Mouse (Mus musculus) forebrain, embryonic 15.5 days (tissue): ENCODE measurements around the gene Arl10. TPM values are rescaled to one million over a fixed set of nuclear protein-coding genes. Genes with fewer than 3 reads are reported as not detected.

Experiments
- ATAC-seq: fragments of 200-750 bp; cut with Nextera tagmentation; replicated peaks from 2 replicates; pipeline ENCODE4 v1.8.0; 2017; ENCODE audit warnings: mild to moderate bottlenecking, moderate TSS enrichment, moderate library complexity
- H3K27ac ChIP-seq: fragments of 300-500 bp; sonication (generic); replicated peaks from 2 replicates; pipeline ENCODE4 v1.5.1; 2015; ENCODE audit warnings: mild to moderate bottlenecking, inconsistent platforms
- H3K27me3 ChIP-seq: fragments of 300-500 bp; sonication (generic); 2 replicates; pipeline ENCODE4 v1.6.1; 2015; ENCODE audit warnings: inconsistent platforms
- H3K36me3 ChIP-seq: fragments of 300-500 bp; sonication (generic); 2 replicates; pipeline ENCODE4 v1.6.1; 2015; ENCODE audit warnings: mild to moderate bottlenecking, inconsistent platforms
- H3K4me1 ChIP-seq: fragments of 300-500 bp; sonication (generic); 2 replicates; pipeline ENCODE4 v1.6.1; 2015; ENCODE audit warnings: inconsistent platforms
- H3K4me2 ChIP-seq: fragments of 300-500 bp; sonication (generic); replicated peaks from 2 replicates; pipeline ENCODE4 v1.6.1; 2015; ENCODE audit warnings: mild to moderate bottlenecking, inconsistent platforms
- H3K4me3 ChIP-seq: fragments of 300-500 bp; sonication (generic); 2 replicates; pipeline ENCODE4 v1.5.1; 2015; ENCODE audit warnings: mild to moderate bottlenecking, inconsistent platforms
- H3K9ac ChIP-seq: fragments of 300-500 bp; sonication (generic); replicated peaks from 2 replicates; pipeline ENCODE4 v1.6.1; 2015; ENCODE audit warnings: mild to moderate bottlenecking, inconsistent platforms
- H3K9me3 ChIP-seq: fragments of 300-500 bp; sonication (generic); 2 replicates; pipeline ENCODE4 v1.6.1; 2016; ENCODE audit warnings: inconsistent platforms
- WGBS: fragments of 180-500 bp; shearing (Covaris S2); methylation state at CpG from one replicate; pipeline ENCODE4 v1.1.7; 2015; ENCODE audit warnings: mixed read lengths; 5-methylcytosine and 5-hydroxymethylcytosine counted together
- polyA plus RNA-seq: library from polyadenylated mRNA; unstranded; fragments of >200 nt; fragmentation: Nextera tagmentation; extraction: Ambion mirVana; gene quantifications from 2 replicates; pipeline ENCODE4 v1.2.1, GENCODE M21; 2015

Arl10 gene
- polyA plus RNA-seq, 1 experiment from 2014 or later, result 87.6 TPM

DNA sequence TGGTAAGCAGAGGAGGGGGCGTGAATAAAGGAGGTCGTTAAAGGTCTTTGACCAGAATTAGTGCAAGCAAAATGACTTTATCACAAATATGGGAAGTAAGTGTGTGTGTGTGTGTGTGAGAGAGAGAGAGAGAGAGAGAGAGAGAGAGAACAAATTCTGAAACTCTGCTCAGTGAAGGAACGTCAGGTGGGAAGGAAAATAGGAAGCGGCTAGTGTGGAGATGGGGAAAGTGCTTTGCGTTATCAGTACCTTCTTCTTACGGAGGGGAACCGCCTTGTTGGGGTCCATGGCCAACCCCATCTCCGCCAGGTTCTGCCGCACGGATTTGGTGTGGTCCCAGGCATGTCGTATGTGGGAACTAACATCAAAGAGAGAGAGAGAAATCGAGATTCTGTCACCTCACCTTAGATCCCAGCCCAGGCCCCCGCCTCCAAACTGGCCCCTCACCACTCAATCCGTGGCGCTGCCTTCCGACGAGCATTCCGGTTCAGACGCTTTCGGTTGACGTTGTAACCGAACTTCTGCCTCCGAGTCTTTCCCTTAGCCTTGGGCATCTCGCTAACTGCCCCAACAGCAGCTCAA is 14.7 kb downstream of the Arl10 start:
- Histone ChIP-seq H3K36me3 (peaks cover 22% of the 10 kb centered on the region), H3K4me2 (peak overlapping the region; percentile 73), H3K27me3 (no peaks in the 10 kb centered on the region), H3K9ac (peak overlapping the region; percentile 62), H3K4me3 (peak overlapping the region; percentile 96), H3K4me1 (peaks cover 32% of the 10 kb centered on the region), H3K27ac (peak overlapping the region; percentile 9; the same call in 1 of the 2 replicates), H3K9me3 (no peaks in the 10 kb centered on the region)
- ATAC-seq, result peak; percentile 53
- WGBS, result 2% methylated on average over 24 of the region's 24 CpGs

DNA sequence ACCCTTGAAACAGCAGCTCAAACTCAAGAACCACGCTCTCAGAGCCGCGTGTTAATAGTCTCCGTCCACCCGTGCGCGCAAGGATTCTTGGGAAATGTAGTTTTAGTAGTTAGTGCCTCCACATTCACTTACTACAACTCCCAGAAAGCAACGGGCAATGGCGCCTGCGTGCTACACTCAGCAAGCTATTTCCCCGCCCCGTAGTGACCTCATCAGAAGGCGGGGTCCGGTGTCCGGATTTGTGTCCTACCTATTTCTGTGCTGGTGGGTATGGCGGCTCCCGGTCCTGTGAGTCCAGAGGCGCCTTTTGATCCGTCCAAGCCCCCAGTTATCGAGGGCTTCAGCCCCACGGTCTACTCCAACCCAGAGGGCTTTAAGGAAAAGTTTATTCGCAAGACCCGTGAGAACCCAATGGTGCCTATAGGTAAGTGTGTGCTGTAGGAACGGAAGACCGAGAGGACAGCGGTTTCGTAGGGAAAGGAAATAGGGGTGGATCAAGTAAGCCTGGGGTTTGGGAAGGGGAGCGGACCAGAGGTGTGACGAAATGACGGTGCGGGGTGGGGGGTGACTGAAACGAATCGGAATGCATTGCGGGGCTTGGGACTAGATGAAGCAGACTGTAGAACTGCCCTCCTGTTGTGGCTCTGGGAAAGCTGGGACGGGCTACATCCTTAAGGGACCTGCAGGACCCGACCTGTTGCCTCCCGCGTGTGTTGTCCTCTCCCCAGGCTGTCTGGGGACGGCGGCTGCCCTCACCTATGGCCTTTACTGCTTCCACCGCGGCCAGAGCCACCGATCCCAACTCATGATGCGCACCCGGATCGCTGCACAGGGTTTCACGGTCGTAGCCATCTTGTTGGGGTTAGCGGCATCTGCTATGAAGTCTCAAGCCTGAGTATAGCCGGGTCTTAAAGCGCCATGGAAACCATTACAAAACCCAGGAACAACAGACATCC is 15.5 kb downstream of the Arl10 start, which contains the start of the genes Nop16 and Higd2a:
Nop16 (minus strand) TSS at position 95 of the 956 bp plus-strand sequence.
Higd2a (plus strand) TSS at position 212 of the 956 bp plus-strand sequence.
- ATAC-seq, result peak; percentile 98
- H3K9me3 ChIP-seq, result no peaks in the 10 kb centered on the region
- peaks cover 32% of the 10 kb centered on the region for H3K4me1 ChIP-seq
- peaks cover 15% of the 10 kb centered on the region for H3K36me3 ChIP-seq
- peak within 1 kb of the TSS; percentile 82 for H3K4me2 ChIP-seq
- H3K9ac ChIP-seq, result peak within 1 kb of the TSS; percentile 92
- H3K4me3 ChIP-seq, result peak within 1 kb of the TSS; percentile 96
- under 1% methylated on average over 51 of the region's 51 CpGs for WGBS
- peak within 1 kb of the TSS; percentile 91 for H3K27ac ChIP-seq
- H3K27me3 ChIP-seq, result no peaks in the 10 kb centered on the region

DNA sequence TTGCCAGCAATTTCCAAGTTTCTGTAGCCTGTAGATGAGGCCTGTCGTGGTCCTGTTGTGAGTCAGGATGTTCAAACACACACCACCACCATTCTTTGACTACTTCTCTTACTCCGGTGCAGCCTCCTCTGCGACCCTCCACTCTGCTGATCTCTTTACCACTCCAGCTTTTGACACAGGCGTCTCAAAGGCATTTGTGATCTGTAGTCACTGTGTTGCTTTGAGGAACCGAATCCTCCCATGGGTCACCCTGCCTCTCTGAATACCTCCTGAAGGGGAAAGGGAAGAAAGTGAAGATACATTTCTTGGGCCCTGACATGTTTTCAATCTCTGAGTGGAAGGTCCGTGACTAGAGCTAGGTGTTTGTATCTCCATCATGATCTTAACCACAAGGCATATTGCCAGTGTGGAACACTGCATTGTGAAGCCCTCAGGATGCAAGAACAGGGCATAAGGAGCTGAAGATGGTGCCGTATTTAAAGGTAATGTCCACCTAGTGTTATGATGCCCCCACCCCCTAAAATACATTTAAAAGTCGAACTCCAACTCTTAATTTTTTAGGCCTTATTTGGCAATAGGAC is 17.1 kb downstream of the Arl10 start:
- H3K27me3 ChIP-seq, result no peaks in the 10 kb centered on the region
- no peak for ATAC-seq
- no peak overlapping the region for H3K9ac ChIP-seq
- H3K9me3 ChIP-seq, result no peaks in the 10 kb centered on the region
- H3K4me2 ChIP-seq, result 0 out of 2 replicates have a peak overlapping the region, but pooled peaks have one; percentile 82
- peaks cover 37% of the 10 kb centered on the region for H3K4me1 ChIP-seq
- peaks cover 5% of the 10 kb centered on the region for H3K36me3 ChIP-seq
- H3K27ac ChIP-seq, result no peak overlapping the region
- peak overlapping the region; percentile 96; the same call in 1 of the 2 replicates for H3K4me3 ChIP-seq
- WGBS, result 93% methylated on average over 8 of the region's 8 CpGs

DNA sequence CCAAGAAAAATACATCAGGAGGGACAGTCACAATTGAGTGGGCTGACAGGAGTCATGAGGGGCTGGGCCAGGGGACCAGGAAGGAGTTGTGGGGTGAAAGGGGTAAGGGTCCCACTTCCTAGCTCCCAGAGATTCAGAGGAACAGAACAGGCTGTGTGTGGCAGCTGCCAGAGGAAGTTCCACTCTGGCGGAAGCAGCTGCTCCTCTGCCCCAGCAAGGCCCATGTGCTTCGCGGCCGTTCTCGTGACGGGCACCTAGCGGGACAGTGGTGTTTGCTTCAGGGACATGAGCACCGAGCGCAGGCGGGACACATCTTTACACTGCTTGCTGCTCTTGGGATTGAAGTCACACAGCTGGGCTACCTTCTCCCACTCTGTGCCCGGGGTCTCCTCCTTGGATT is 18.8 kb downstream of the Arl10 start:
- H3K4me2 ChIP-seq, result no peak overlapping the region
- ATAC-seq, result no peak

DNA sequence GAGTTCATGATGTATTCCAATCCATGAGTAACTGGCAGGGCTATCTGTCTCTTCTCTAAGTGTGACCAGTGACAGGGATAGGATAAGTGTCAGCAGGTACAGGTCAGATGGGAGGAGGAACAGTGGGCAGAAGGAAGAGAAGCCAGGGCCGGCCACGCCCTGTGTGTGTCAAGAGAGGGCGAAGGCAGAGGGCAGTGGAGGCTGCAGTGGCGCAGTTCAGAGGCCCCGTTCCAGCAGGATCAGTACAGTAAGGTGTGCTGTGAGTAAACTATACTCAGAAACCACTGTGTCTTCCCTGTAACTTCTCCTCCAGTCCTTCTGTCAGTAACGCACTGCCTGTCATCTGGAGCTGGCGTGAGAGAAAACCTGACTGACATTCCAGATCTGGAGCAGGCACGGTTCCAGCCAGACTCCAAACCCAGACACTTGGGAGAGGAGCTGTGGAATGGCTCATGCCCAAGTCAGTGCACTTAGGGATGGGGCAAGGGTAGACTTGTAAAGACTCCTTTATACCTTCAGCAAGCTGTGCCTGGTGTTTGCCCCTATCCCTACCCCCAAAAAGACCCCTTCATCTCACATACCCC is 21.4 kb downstream of the Arl10 start:
- H3K27ac ChIP-seq, result 0 out of 2 replicates have a peak overlapping the region, but pooled peaks have one; percentile 19
- 0 out of 2 replicates have a peak overlapping the region, but pooled peaks have one; percentile 8 for H3K9ac ChIP-seq
- no peaks in the 10 kb centered on the region for H3K27me3 ChIP-seq
- no peak overlapping the region for H3K4me3 ChIP-seq
- ATAC-seq, result no peak
- peaks cover 16% of the 10 kb centered on the region for H3K4me1 ChIP-seq
- WGBS, result 76% methylated on average over 8 of the region's 8 CpGs
- H3K36me3 ChIP-seq, result peaks cover 13% of the 10 kb centered on the region; the same call in 1 of the 2 replicates
- H3K9me3 ChIP-seq, result no peaks in the 10 kb centered on the region
- no peak overlapping the region for H3K4me2 ChIP-seq

More for the DNA sequence above, 18.8 kb downstream of the Arl10 start:
- Histone ChIP-seq H3K36me3 (peaks cover 5% of the 10 kb centered on the region; the same call in 1 of the 2 replicates), H3K4me3 (no peak overlapping the region), H3K27ac (no peak overlapping the region), H3K4me1 (peaks cover 33% of the 10 kb centered on the region), H3K27me3 (no peaks in the 10 kb centered on the region), H3K9me3 (no peaks in the 10 kb centered on the region), H3K9ac (no peak overlapping the region)
- WGBS, result 92% methylated on average over 11 of the region's 11 CpGs

DNA sequence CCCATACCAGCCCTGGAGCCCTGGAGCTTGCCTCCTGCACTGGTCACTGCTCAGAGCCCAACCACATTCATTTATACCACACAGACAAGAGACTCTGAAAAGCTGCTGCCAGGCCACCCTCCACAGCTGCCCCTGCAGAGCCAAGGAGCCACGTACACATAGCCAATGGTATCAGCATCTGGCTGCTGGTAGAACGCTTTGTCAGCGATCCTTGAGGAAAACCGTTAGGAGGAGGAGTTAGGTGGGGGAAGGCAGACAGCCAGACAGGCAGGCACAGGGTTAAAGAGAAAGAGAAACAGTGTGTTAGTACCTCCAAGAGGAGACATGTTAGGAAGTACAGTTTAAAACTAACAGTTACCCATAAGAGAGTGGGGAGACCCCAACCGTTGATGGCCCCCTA is 22.1 kb downstream of the Arl10 start:
- Histone ChIP-seq H3K9me3 (no peaks in the 10 kb centered on the region), H3K27me3 (no peaks in the 10 kb centered on the region), H3K4me2 (no peak overlapping the region), H3K4me1 (peaks cover 9% of the 10 kb centered on the region), H3K4me3 (no peak overlapping the region), H3K36me3 (peaks cover 13% of the 10 kb centered on the region; the same call in 1 of the 2 replicates), H3K27ac (0 out of 2 replicates have a peak overlapping the region, but pooled peaks have one; percentile 19), H3K9ac (no peak overlapping the region)
- no peak for ATAC-seq
- WGBS, result 67% methylated on average over 5 of the region's 5 CpGs

DNA sequence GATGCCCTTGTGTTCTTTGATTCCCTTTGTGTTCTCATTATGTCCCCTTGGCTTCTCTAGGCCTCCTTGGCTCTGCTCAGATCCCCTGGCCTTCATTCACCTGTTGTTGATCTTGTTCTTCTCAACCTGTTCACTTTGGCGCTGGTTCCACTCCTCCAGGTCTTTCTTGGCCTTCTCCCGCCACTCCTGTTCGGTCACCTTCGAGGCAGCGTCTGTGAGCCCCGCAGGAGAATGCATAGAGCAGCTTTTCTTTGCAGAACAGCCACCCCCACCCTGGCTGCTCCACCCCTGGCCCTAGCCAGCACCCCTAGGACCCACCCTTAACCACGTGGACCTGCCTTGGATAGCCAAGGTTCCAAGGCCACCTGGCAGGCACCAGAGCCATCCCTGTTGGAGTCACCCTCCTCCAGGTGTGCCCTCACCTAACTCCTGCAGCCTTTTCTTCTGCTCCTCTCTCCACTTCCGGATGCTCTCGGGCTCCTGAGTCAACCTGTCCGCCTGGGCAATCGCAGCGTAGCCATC is 23.9 kb downstream of the Arl10 start:
- Histone ChIP-seq H3K4me2 (no peak overlapping the region), H3K4me3 (no peak overlapping the region), H3K36me3 (peaks cover 11% of the 10 kb centered on the region; the same call in 1 of the 2 replicates), H3K27me3 (no peaks in the 10 kb centered on the region), H3K9ac (no peak overlapping the region), H3K9me3 (no peaks in the 10 kb centered on the region), H3K27ac (no peak overlapping the region), H3K4me1 (peaks cover 5% of the 10 kb centered on the region)
- ATAC-seq, result no peak
- WGBS, result 87% methylated on average over 12 of the region's 12 CpGs

DNA sequence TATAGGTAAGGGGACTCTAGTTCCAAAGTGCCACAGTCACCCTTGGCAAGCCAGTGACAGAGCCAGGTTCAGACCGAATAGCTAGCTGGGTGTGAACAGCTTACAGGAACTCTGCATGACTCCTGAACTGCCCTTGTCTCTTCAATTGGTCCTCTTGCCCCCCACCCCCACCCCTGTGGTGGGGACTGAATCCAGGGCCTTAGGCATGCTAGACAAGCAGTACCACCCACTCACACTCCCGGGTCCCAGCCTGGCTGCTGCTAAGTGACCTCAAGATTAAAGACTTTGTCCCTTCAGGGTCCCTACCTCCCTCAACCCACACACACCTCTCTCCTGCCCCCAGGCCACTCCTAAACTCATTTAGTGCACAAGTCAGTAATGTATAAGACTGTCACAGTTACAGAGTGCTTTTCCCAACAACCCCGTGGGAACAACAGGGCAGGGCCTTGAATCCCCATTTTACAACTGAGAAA is 27.9 kb downstream of the Arl10 start:
- 65% methylated on average over 3 of the region's 3 CpGs for WGBS
- peaks cover 14% of the 10 kb centered on the region; the same call in 1 of the 2 replicates for H3K36me3 ChIP-seq

DNA sequence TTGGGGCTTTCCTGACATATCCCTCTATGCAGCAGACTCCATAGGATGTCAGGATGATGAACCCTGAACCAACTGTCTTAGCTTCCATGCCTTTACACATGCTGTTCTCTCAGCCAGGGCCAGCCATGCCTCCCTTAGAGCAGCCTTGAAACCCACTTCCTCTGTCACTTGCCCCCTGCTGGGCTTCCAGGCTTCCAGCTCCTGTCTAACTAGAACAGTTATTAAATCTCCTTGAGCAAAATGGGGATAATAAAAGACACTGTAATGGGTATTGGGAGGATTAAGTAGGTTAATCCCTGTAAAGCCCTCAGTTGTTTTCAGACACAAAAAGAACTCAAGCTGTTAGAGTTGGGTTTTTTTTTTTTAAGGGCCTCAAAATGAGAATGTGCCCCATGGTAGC is 28.7 kb downstream of the Arl10 start:
- H3K9ac ChIP-seq, result no peak overlapping the region
- H3K4me3 ChIP-seq, result no peak overlapping the region
- H3K9me3 ChIP-seq, result no peaks in the 10 kb centered on the region
- peaks cover 5% of the 10 kb centered on the region; the same call in 1 of the 2 replicates for H3K4me1 ChIP-seq
- H3K4me2 ChIP-seq, result no peak overlapping the region
- H3K36me3 ChIP-seq, result peaks cover 12% of the 10 kb centered on the region; the same call in 1 of the 2 replicates
- no peaks in the 10 kb centered on the region for H3K27me3 ChIP-seq
- ATAC-seq, result no peak
- no peak overlapping the region for H3K27ac ChIP-seq

More for the DNA sequence above, 27.9 kb downstream of the Arl10 start:
- H3K27ac ChIP-seq, result no peak overlapping the region
- H3K4me2 ChIP-seq, result no peak overlapping the region
- H3K9me3 ChIP-seq, result no peaks in the 10 kb centered on the region
- ATAC-seq, result no peak
- H3K4me1 ChIP-seq, result no peaks in the 10 kb centered on the region
- H3K4me3 ChIP-seq, result no peak overlapping the region
- no peaks in the 10 kb centered on the region for H3K27me3 ChIP-seq
- no peak overlapping the region for H3K9ac ChIP-seq

DNA sequence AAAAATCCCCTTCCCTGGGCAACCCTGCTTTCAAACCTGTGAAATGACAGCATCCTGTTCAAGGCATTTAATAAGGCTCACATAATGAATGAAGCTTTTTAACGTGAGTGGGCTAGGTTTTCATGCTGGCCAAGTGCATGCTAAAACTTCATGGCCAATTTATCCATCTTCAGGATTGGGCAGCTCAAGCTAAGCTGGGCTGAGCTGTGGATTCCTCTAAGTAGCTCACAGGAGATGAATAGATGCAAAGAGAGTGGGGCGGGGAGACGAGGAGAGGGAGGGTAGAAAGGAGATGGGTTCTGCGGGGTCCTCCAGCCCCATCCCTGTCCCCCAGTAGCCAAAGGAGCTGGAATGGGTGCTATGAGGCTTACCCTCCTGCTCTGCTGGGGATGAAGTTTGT is 29.4 kb downstream of the Arl10 start:
- no peaks in the 10 kb centered on the region for H3K27me3 ChIP-seq
- H3K4me1 ChIP-seq, result peaks cover 12% of the 10 kb centered on the region
- H3K9ac ChIP-seq, result no peak overlapping the region
- no peak overlapping the region for H3K27ac ChIP-seq
- no peak overlapping the region for H3K4me2 ChIP-seq
- no peak for ATAC-seq
- WGBS, result 36% methylated on average over 4 of the region's 4 CpGs
- no peak overlapping the region for H3K4me3 ChIP-seq
- peaks cover 10% of the 10 kb centered on the region; the same call in 1 of the 2 replicates for H3K36me3 ChIP-seq
- no peaks in the 10 kb centered on the region for H3K9me3 ChIP-seq

DNA sequence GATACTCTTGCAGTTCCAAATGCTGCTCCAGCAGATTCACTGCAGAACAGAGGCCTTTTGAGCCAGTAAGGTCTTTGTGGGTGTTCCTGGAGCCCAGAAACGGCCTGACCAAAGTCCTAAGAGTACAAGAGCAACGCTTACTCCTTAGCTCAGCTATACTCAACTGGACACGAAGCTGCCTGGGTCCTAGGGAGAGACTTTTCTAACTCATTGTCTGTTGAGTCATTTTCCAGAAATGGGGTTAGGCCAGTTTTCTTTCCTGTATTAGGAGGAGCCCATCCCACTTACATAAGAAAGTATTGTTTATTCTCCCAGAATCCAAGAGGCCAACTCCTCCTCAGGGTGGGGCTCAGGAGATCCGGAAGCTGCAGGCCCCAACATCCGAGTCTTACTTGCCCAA is 30.6 kb downstream of the Arl10 start:
- ATAC-seq, result no peak
- no peak overlapping the region for H3K4me2 ChIP-seq
- no peaks in the 10 kb centered on the region for H3K27me3 ChIP-seq
- H3K4me3 ChIP-seq, result no peak overlapping the region
- H3K4me1 ChIP-seq, result peaks cover 19% of the 10 kb centered on the region
- H3K27ac ChIP-seq, result no peak overlapping the region
- no peaks in the 10 kb centered on the region for H3K9me3 ChIP-seq
- WGBS, result 85% methylated on average over 5 of the region's 5 CpGs
- peaks cover 4% of the 10 kb centered on the region; the same call in 1 of the 2 replicates for H3K36me3 ChIP-seq
- H3K9ac ChIP-seq, result no peak overlapping the region
